Comparison of ENCODE assay signal across 9 mouse cellular contexts in the genomic region with DNA sequence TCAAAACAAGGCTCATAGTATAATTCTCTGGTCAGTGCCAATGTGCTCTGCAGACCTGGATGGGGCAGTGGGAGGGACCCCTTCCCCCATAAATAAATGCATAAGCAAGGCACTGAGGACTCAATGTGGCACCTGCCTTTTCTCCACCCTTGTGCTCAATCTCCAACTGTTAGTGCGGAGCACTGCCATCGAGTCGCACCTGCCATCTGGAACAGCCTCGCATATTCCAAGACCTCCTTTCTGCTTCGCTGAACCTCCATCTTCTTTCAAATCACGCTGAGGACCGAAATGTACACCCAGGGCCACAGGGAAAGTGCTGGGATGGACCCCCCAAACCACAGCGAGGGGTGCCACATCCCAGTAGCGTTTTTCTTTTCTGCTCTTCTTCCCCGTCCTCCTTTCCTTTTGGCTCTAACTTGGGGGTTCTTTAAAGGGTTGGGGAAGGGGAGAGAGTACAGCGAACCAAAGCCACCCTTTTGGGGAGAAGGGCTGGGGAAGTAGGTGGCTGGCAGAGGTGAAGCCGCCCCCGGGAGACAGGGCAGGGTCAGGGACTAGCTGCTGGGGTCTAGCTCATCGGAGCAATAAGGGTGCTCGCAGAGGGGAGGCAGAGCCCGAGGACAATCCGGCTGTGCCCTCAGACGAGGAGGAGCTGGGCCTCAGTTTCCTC. TPM values are rescaled to one million over a fixed set of nuclear protein-coding genes. Genes with fewer than 3 reads are reported as not detected.
DNase-seq lines count a peak whose midpoint lies in the region; ATAC-seq and TF ChIP-seq lines count a peak whose summit lies in the region.
"Had no signal": no experiment of that assay in that cellular context is flagged by ENCODE, and none has a peak within 500 bp of the region (broad histone marks: within the 10 kb centered on the region; RNA-seq: fewer than 3 reads in every experiment).

No protein-coding gene starts in this region.

- H3K4me1 ChIP-seq in heart, embryonic 14.5 days (ENCODE audit: control insufficient read depth in 2 of 2, insufficient read depth in 2 of 2, low read length in 2 of 2), result peaks cover 39 to 52% of the 10 kb centered on the region in 2 experiments
- H3K4me1 ChIP-seq in bone marrow, adult 2 months (ENCODE audit: control insufficient read depth, insufficient read depth, low read length), result peaks cover 10% of the 10 kb centered on the region
- H3K4me1 ChIP-seq in forebrain, embryonic 12.5 days, result peaks cover 54% of the 10 kb centered on the region
- peaks cover 63% of the 10 kb centered on the region for H3K4me1 ChIP-seq in liver, embryonic 16.5 days (ENCODE audit: control insufficient read depth, low read depth, low read length)

- TF ChIP-seq POLR2A in bone marrow, adult 2 months (IDR thresholded peaks at IDR 0.05; ENCODE audit: borderline replicate concordance, control insufficient read depth, low read depth, low read length), result no peak

- H3K27ac ChIP-seq in heart, embryonic 14.5 days (replicated peaks in 1 of 2; ENCODE audit: control insufficient read depth in 1 of 2, insufficient read depth in 1 of 2, low read depth in 2 of 2, low read length in 2 of 2), result no peak overlapping the region
- peak overlapping the region; percentile 65 for H3K27ac ChIP-seq in bone marrow, adult 2 months (ENCODE audit: control insufficient read depth, insufficient read depth, low read depth, low read length, poor library complexity)
- H3K27ac ChIP-seq in forebrain, embryonic 12.5 days, result peak overlapping the region; percentile 97
- peak overlapping the region; percentile 95 for H3K27ac ChIP-seq in liver, embryonic 16.5 days (ENCODE audit: low read length)

- no peaks in the 10 kb centered on the region for H3K36me3 ChIP-seq in heart, embryonic 14.5 days (ENCODE audit: control insufficient read depth, insufficient read depth, low read length)
- no peaks in the 10 kb centered on the region for H3K36me3 ChIP-seq in forebrain, embryonic 12.5 days (replicated peaks)
- H3K36me3 ChIP-seq in liver, embryonic 16.5 days (ENCODE audit: control insufficient read depth, insufficient read depth), result no peaks in the 10 kb centered on the region

- no peaks in the 10 kb centered on the region for H3K27me3 ChIP-seq in heart, embryonic 14.5 days (ENCODE audit: control insufficient read depth, insufficient read depth, low read length)
- H3K27me3 ChIP-seq in forebrain, embryonic 12.5 days, result peaks cover 47% of the 10 kb centered on the region
- H3K27me3 ChIP-seq in liver, embryonic 16.5 days (ENCODE audit: control insufficient read depth, insufficient read depth, low read depth, low read length), result no peaks in the 10 kb centered on the region

- H3K4me3 ChIP-seq in heart, embryonic 14.5 days (ENCODE audit: control insufficient read depth in 1 of 2, insufficient read depth in 1 of 2, low read depth in 1 of 2, low read length in 2 of 2), result peak overlapping the region; percentile 45 to 64
- H3K4me3 ChIP-seq in bone marrow, adult 2 months (replicated peaks; ENCODE audit: control insufficient read depth, low read depth, low read length), result peak overlapping the region; percentile 59
- H3K4me3 ChIP-seq in forebrain, embryonic 12.5 days (replicated peaks), result peak overlapping the region; percentile 62
- H3K4me3 ChIP-seq in liver, embryonic 16.5 days (ENCODE audit: low read depth, low read length), result peak overlapping the region; percentile 77

- H3K4me2 ChIP-seq in heart, embryonic 14.5 days (ENCODE audit: low read length), result peak overlapping the region; percentile 96
- peak overlapping the region; percentile 95 for H3K4me2 ChIP-seq in forebrain, embryonic 12.5 days
- H3K4me2 ChIP-seq in liver, embryonic 16.5 days (ENCODE audit: low read depth, low read length), result peak overlapping the region; percentile 98

- peak overlapping the region; percentile 85 for H3K9ac ChIP-seq in heart, embryonic 14.5 days (ENCODE audit: low read length)
- peak overlapping the region; percentile 77 for H3K9ac ChIP-seq in forebrain, embryonic 12.5 days
- peak overlapping the region; percentile 94 for H3K9ac ChIP-seq in liver, embryonic 16.5 days (ENCODE audit: low read depth, low read length)

- WGBS in heart, embryonic 14.5 days, result 23% methylated on average over 18 of the region's 18 CpGs
- 47% methylated on average over 18 of the region's 18 CpGs for WGBS in bone marrow, adult 2 months
- WGBS in forebrain, embryonic 12.5 days, result 7% methylated on average over 18 of the region's 18 CpGs
- WGBS in liver, embryonic 16.5 days (ENCODE audit: insufficient replicate concordance), result 27% methylated on average over 18 of the region's 18 CpGs

- no peak for ATAC-seq in heart, embryonic 14.5 days (ENCODE audit: insufficient number of reproducible peaks, insufficient read depth, low FRiP score, low read depth)
- peak; percentile 3; the same call in 1 of the 2 replicates for ATAC-seq in forebrain, embryonic 12.5 days (ENCODE audit: low FRiP score)
- ATAC-seq in liver, embryonic 16.5 days (ENCODE audit: low read depth), result no peak

- H3K9me3 ChIP-seq in heart, embryonic 14.5 days (ENCODE audit: control insufficient read depth, low read length), result no peaks in the 10 kb centered on the region
- no peaks in the 10 kb centered on the region for H3K9me3 ChIP-seq in forebrain, embryonic 12.5 days
- no peaks in the 10 kb centered on the region for H3K9me3 ChIP-seq in liver, embryonic 16.5 days (replicated peaks; ENCODE audit: control insufficient read depth, low read length)

- DNase-seq in heart, adult 9 months (ENCODE audit: low spot score in 2 of 2), result no peak
- DNase-seq in testis, postnatal 10 days (ENCODE audit: low spot score), result no peak
- DNase-seq in thymus, postnatal 25 days, result no peak
- no peak for DNase-seq in embryo, embryonic 10.5 days (ENCODE audit: low spot score)
- DNase-seq: layer of hippocampus, adult 9-11 months had no signal

- no peak for TF ChIP-seq CTCF in bone marrow, adult 2 months (IDR thresholded peaks at IDR 0.05; ENCODE audit: control insufficient read depth, insufficient read depth, low read length)

RNA-seq across cellular contexts. Expression of gene 4930404H24Rik, which starts 0.9 kb away (rescaled TPM):
- polyA plus RNA-seq in heart, embryonic 14.5 days (2014; fragmentation: Nextera tagmentation; extraction: Ambion mirVana), result not detected in 2 replicates
- polyA plus RNA-seq in bone marrow, adult 2 months (2011; ENCODE audit: insufficient read depth, insufficient read length, low replicate concordance, missing spikeins), result not detected in 2 replicates
- polyA plus RNA-seq in forebrain, embryonic 12.5 days (2016; fragmentation: Nextera tagmentation; extraction: Ambion mirVana), result not detected in 2 replicates
- not detected in 2 replicates for polyA plus RNA-seq in liver, embryonic 16.5 days (2015; fragmentation: Nextera tagmentation; extraction: Ambion mirVana)

RNA-seq across cellular contexts. Expression of gene Nol4l, which starts 38.1 kb away (rescaled TPM):
- 10.0 and 12.6 TPM in 2 replicates for polyA plus RNA-seq in heart, embryonic 14.5 days (2014; fragmentation: Nextera tagmentation; extraction: Ambion mirVana)
- 4.0 and 7.5 TPM in 2 replicates for polyA plus RNA-seq in bone marrow, adult 2 months (2011; ENCODE audit: insufficient read depth, insufficient read length, low replicate concordance, missing spikeins)
- 31.4 and 34.5 TPM in 2 replicates for polyA plus RNA-seq in forebrain, embryonic 12.5 days (2016; fragmentation: Nextera tagmentation; extraction: Ambion mirVana)
- 3.9 and 4.3 TPM in 2 replicates for polyA plus RNA-seq in liver, embryonic 16.5 days (2015; fragmentation: Nextera tagmentation; extraction: Ambion mirVana)

Comparison
In these comparisons a context has a peak if more than half of its experiments do, and no peak if none do; other contexts are left out.
1. H3K27ac ChIP-seq: peak in bone marrow, adult 2 months (single experiment), forebrain, embryonic 12.5 days (single experiment) and liver, embryonic 16.5 days (single experiment); none in heart, embryonic 14.5 days (0 of 2).
2. Peak in every context shown above with its lines, with median percentiles within 50 percentile points of each other: H3K4me2 ChIP-seq, H3K4me3 ChIP-seq and H3K9ac ChIP-seq.